Comparison of ENCODE assay signal across 24 mouse cellular contexts in genomic region chr1:153908741-153909140, GRCm38 (mm10). TPM values are rescaled to one million over a fixed set of nuclear protein-coding genes. Genes with fewer than 3 reads are reported as not detected.
"Had no signal": no experiment of that assay in that cellular context is flagged by ENCODE, and none has a peak within 500 bp of the region (broad histone marks: within the 10 kb centered on the region; RNA-seq: fewer than 3 reads in every experiment).

No protein-coding gene starts in this region.

- H3K27me3 ChIP-seq: liver, embryonic 13.5 days; liver, embryonic 15.5 days; midbrain, embryonic 15.5 days; neural tube, embryonic 13.5 days; neural tube, embryonic 15.5 days had no signal

- H3K27ac ChIP-seq: liver, embryonic 13.5 days; midbrain, embryonic 10.5 days; midbrain, embryonic 15.5 days; neural tube, embryonic 13.5 days; neural tube, embryonic 15.5 days had no signal

- ATAC-seq: midbrain, embryonic 15.5 days had no signal

- H3K4me2 ChIP-seq: liver, embryonic 13.5 days; liver, embryonic 15.5 days; midbrain, embryonic 15.5 days; neural tube, embryonic 13.5 days; neural tube, embryonic 15.5 days had no signal

- H3K9ac ChIP-seq: liver, embryonic 13.5 days; liver, embryonic 15.5 days; midbrain, embryonic 15.5 days; neural tube, embryonic 13.5 days; neural tube, embryonic 15.5 days had no signal

- H3K4me3 ChIP-seq: liver, embryonic 13.5 days; liver, embryonic 15.5 days; midbrain, embryonic 10.5 days; midbrain, embryonic 15.5 days; myocyte; neural tube, embryonic 13.5 days; neural tube, embryonic 15.5 days had no signal

- DNase-seq: liver, embryonic 13.5 days; lung, adult 18-20 months; retina, postnatal 1 day; right cerebral cortex, adult 18-20 months; right cerebral cortex, postnatal 25 days; right cerebral cortex, postnatal 4 days; spleen, adult 18-20 months; thymus, adult 18-20 months; thymus, postnatal 14 days; thymus, postnatal 36 days had no signal

- H3K9me3 ChIP-seq: liver, embryonic 13.5 days; liver, embryonic 15.5 days; midbrain, embryonic 10.5 days; midbrain, embryonic 15.5 days; neural tube, embryonic 13.5 days; neural tube, embryonic 15.5 days had no signal

RNA-seq across cellular contexts. Expression of gene Teddm2, which starts 8.7 kb away (rescaled TPM):
- total RNA-seq: megakaryocyte-erythroid progenitor cell, adult 5-6 weeks had no signal

RNA-seq across cellular contexts. Expression of gene Teddm1a, which starts 17.2 kb away (rescaled TPM):
- total RNA-seq: megakaryocyte, adult 5-6 weeks; megakaryocyte-erythroid progenitor cell, adult 5-6 weeks had no signal
- polyA plus RNA-seq: liver, embryonic 13.5 days; liver, embryonic 15.5 days; lung, embryonic 16.5 days; midbrain, embryonic 10.5 days; midbrain, embryonic 15.5 days; myocyte; neural tube, embryonic 11.5 days; neural tube, embryonic 13.5 days; neural tube, embryonic 15.5 days; small intestine, adult 2 months; stomach, embryonic 14.5 days; stomach, embryonic 16.5 days; thymus, postnatal 0 days had no signal

RNA-seq across cellular contexts. Expression of gene Teddm1b, which starts 34.6 kb away (rescaled TPM):
- total RNA-seq: megakaryocyte-erythroid progenitor cell, adult 5-6 weeks had no signal
- polyA plus RNA-seq: small intestine, adult 2 months had no signal
